Mouse (Mus musculus) heart, embryonic 14.5 days (tissue): ENCODE measurements around the gene Crtc1. TPM values are rescaled to one million over a fixed set of nuclear protein-coding genes. Genes with fewer than 3 reads are reported as not detected.

Source experiments
- ATAC-seq: fragments of 200-750 bp; cut with Nextera tagmentation; 2 replicates; pipeline ENCODE4 v1.8.0; 2017; ENCODE audit warnings: low read depth, moderate TSS enrichment; ENCODE audit not compliant: insufficient number of reproducible peaks, insufficient read depth, low FRiP score
- H3K27ac ChIP-seq, 2 experiments: fragments of 200-500 bp in 1 of 2; fragments of 300-500 bp in 1 of 2; sonication (generic) in 1 of 2; replicated peaks in 1 of 2; 2 replicates each; pipeline ENCODE4 v1.5.1; 2012 to 2014; ENCODE audit warnings: low read depth in 2 of 2, low read length in 2 of 2, control low read depth in 1 of 2, mild to moderate bottlenecking in 1 of 2, mixed read lengths in 1 of 2; ENCODE audit not compliant: control insufficient read depth in 1 of 2, insufficient read depth in 1 of 2
- H3K27me3 ChIP-seq: fragments of 300-500 bp; sonication (generic); 2 replicates; pipeline ENCODE4 v1.6.1; 2014; ENCODE audit warnings: mild to moderate bottlenecking, low read length, control low read depth; ENCODE audit not compliant: control insufficient read depth, insufficient read depth
- H3K36me3 ChIP-seq: fragments of 300-500 bp; sonication (generic); 2 replicates; pipeline ENCODE4 v1.6.1; 2014; ENCODE audit warnings: mild to moderate bottlenecking, control low read depth, low read length, mixed read lengths; ENCODE audit not compliant: control insufficient read depth, insufficient read depth
- H3K4me1 ChIP-seq, 2 experiments: fragments of 200-500 bp in 1 of 2; fragments of 300-500 bp in 1 of 2; sonication (generic) in 1 of 2; 2 replicates each; pipeline ENCODE4 v1.6.1; 2012 to 2014; ENCODE audit warnings: low read length in 2 of 2, control low read depth in 1 of 2, mixed read lengths in 1 of 2; ENCODE audit not compliant: control insufficient read depth in 2 of 2, insufficient read depth in 2 of 2
- H3K4me2 ChIP-seq: fragments of 300-500 bp; sonication (generic); 2 replicates; pipeline ENCODE4 v1.6.1; 2014; ENCODE audit warnings: mild to moderate bottlenecking, low read length
- H3K4me3 ChIP-seq, 2 experiments: fragments of 200-500 bp in 1 of 2; fragments of 300-500 bp in 1 of 2; sonication (generic) in 1 of 2; 2 replicates each; pipeline ENCODE4 v1.5.1; 2012 to 2014; ENCODE audit warnings: low read length in 2 of 2, mild to moderate bottlenecking in 2 of 2, control low read depth in 1 of 2, low read depth in 1 of 2, moderate library complexity in 1 of 2; ENCODE audit not compliant: control insufficient read depth in 1 of 2, insufficient read depth in 1 of 2
- H3K9ac ChIP-seq: fragments of 300-500 bp; sonication (generic); 2 replicates; pipeline ENCODE4 v1.6.1; 2014; ENCODE audit warnings: mild to moderate bottlenecking, low read length
- H3K9me3 ChIP-seq: fragments of 300-500 bp; sonication (generic); 2 replicates; pipeline ENCODE4 v1.6.1; 2016; ENCODE audit warnings: low read length, control low read depth; ENCODE audit not compliant: control insufficient read depth
- WGBS: fragments of 180-500 bp; shearing (Covaris S2); extraction: QIAGEN DNeasy Blood & Tissue Kit; methylation state at CpG from one replicate; pipeline ENCODE4 v1.1.7; 2014; 5-methylcytosine and 5-hydroxymethylcytosine counted together
- polyA plus RNA-seq: library from polyadenylated mRNA; unstranded; fragments of >200 nt; fragmentation: Nextera tagmentation; extraction: Ambion mirVana; gene quantifications from 2 replicates; pipeline ENCODE4 v1.2.1, GENCODE M21; 2014

Gene Crtc1
- 12.2 and 14.1 TPM in 2 replicates for polyA plus RNA-seq

DNA sequence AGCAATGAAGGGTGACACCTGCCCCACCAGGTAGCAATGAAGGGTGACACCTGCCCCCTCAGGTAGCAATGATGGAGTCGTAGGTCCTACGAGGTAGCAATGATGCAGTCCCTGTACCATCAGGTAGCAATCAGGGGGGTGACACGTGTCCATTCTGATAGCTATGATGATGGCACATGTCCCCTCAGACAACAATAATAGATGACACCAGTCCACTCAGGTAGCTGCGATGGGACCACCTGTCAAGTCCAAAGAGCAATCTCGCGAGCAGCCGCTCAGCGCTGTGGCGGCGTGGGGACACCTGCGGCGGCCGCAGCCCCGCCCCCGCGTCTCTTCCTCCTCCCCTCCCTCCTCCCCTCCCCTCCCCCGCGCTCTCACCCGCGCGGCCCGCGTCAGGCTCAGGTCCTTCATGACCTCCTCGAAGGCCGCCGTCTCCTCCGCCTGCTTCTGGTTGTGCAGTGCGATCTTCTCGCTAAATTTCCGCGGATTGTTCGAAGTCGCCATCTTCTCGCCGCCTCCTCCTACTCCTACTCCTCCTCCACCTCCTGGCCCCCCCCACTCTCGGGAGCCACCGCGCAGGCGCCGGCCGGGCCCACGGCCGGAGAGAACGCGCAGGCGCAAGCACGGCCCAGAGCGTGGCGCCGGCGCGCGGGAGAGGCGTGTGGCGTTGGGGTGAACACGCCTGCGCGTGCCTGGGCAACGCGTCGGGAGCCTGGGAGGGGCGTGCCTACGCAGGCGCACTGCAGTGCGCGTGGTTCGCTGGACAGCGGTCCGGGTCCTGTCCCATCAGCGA, at the start of gene Crtc1:
Crtc1 (minus strand) TSS at position 525 of the 793 bp plus-strand sequence.
- H3K27me3 ChIP-seq, result no peaks in the 10 kb centered on the region
- H3K9me3 ChIP-seq, result no peaks in the 10 kb centered on the region
- peak; percentile 97 for ATAC-seq
- H3K4me3 ChIP-seq, result peak within 1 kb of the TSS; percentile 62 to 76
- H3K9ac ChIP-seq, result peak within 1 kb of the TSS; percentile 82
- peak within 1 kb of the TSS; percentile 83 for H3K4me2 ChIP-seq
- 1% methylated on average over 66 of the region's 70 CpGs for WGBS
- peak within 1 kb of the TSS; percentile 25 to 67; a peak in 3 of 4 replicates for H3K27ac ChIP-seq
- H3K4me1 ChIP-seq, result peaks cover 0 to 9% of the 10 kb centered on the region in 2 experiments; a peak in 3 of 4 replicates
- H3K36me3 ChIP-seq, result no peaks in the 10 kb centered on the region

DNA sequence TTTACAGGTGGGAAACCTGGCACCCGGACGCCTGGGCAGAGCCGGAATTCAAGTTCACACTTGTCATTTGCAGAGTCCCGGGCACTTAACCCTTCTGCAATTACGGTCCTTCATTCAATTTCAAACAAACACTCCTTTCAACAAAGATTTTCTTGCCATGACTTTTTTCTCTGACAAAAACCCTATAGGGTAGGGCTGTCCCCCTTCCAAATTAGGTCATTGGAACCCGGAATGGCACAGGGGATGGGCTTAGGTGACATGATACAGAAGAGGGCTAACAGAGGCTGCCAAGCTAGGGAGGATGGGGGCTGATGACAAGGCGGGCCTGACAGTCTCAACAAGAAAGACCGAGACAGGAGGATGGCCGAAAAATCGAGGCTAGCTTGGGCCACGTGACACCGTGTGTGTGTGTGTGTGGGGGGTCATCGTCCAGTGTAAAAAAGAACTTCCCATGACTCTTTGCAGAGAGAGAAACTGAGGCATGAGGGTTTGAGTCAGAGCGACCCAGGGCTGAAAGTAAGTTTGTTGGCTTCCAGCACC, 49.6 kb upstream of the Crtc1 start:
- peak overlapping the region; percentile 68 for H3K4me2 ChIP-seq
- peak overlapping the region; percentile 23 to 37; a peak in 3 of 4 replicates for H3K4me3 ChIP-seq
- WGBS, result 4% methylated on average over 14 of the region's 14 CpGs
- peak overlapping the region; percentile 54; the same call in 1 of the 2 replicates for H3K9ac ChIP-seq
- ATAC-seq, result no peak
- peaks cover 14 to 37% of the 10 kb centered on the region in 2 experiments; a peak in 3 of 4 replicates for H3K4me1 ChIP-seq
- no peaks in the 10 kb centered on the region for H3K9me3 ChIP-seq
- H3K27me3 ChIP-seq, result peaks cover 99% of the 10 kb centered on the region
- no peaks in the 10 kb centered on the region for H3K36me3 ChIP-seq
- no peak overlapping the region for H3K27ac ChIP-seq

DNA sequence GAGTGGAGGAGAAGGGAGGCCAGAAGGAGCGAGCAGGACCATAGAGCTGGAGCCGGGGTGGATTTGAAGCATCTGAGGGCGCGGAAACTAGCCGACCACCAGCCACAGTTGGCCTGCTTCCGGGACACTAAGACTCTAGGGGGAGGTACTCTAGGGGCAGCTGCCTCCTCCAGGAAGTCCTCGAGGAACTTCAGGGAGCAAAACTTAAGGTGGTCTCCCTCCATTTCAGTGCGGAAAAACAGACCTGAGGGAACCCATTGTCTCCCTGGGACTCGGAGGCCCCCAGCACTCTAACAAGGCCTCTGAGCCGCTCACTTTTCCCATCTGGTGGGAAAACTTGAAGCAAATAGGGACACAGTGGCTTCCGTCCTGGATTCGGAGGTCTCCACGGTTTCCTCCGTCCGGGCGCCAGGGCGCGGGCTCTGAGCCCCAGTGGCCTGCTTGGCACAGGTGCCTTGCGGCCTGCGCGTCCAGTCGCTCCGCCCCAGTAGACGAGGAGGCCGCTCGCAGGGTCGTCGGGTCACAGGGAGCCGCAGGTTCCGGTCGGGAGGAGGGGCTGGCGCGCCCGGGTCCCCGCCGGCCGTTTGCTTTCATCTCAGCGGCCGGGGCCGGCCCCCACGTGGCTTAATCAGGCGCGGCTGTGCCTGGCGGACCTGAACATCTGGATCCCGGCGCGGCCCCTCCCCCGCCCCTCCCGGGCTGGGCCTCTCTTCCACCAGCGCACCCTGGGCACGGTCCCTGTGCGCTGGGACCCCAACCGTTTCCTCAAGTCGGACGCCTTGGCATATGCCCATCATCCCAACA, 48.8 kb upstream of the Crtc1 start:
- H3K4me1 ChIP-seq, result peaks cover 10 to 30% of the 10 kb centered on the region in 2 experiments; a peak in 3 of 4 replicates
- 0 out of 2 replicates have a peak, but pooled peaks have one; percentile 15 for ATAC-seq
- H3K27me3 ChIP-seq, result peaks cover 97% of the 10 kb centered on the region
- H3K36me3 ChIP-seq, result no peaks in the 10 kb centered on the region
- no peaks in the 10 kb centered on the region for H3K9me3 ChIP-seq
- no peak overlapping the region for H3K9ac ChIP-seq
- no peak overlapping the region for H3K27ac ChIP-seq
- 4% methylated on average over 55 of the region's 55 CpGs for WGBS
- H3K4me3 ChIP-seq, result peak overlapping the region; percentile 27 to 37
- H3K4me2 ChIP-seq, result peak overlapping the region; percentile 64

DNA sequence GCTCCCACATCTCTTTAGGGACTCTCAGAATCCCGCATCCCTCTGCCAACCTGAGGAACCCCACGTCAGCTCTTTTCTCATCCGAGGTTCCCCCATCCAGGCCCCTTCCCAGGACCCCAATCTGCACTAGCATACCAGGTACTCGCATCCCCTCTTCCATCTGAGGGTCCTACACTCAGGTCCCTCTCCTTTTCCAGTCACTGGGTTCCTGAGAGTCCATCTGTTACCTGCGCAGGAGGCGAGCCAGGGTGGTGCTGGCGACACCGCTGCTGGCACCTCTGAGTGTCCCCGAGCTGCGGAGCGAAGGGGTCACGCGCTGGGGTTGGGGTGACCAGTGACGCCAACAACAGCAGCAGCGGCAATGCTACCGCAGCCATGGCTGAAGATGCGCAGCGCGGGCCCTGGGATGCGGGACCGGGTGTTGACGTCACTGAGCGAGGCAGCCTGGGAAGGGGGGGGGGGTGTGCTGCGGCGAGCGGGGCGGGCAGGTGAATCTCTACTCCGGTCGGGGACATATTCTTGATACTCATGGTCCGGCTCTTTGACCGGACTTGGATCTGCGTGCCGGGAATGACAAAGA, 47.7 kb upstream of the Crtc1 start, which contains the start of gene Tmem59l:
Tmem59l (minus strand) TSS at position 418 of the 580 bp plus-strand sequence.
- H3K4me3 ChIP-seq, result peak within 1 kb of the TSS; percentile 27 to 37
- H3K27ac ChIP-seq, result no peak within 1 kb of the TSS
- peak within 1 kb of the TSS; percentile 64 for H3K4me2 ChIP-seq
- no peaks in the 10 kb centered on the region for H3K9me3 ChIP-seq
- peaks cover 97% of the 10 kb centered on the region for H3K27me3 ChIP-seq
- H3K9ac ChIP-seq, result no peak within 1 kb of the TSS
- ATAC-seq, result no peak
- WGBS, result 7% methylated on average over 33 of the region's 33 CpGs
- H3K36me3 ChIP-seq, result no peaks in the 10 kb centered on the region
- H3K4me1 ChIP-seq, result peaks cover 10 to 21% of the 10 kb centered on the region in 2 experiments; a peak in 3 of 4 replicates

DNA sequence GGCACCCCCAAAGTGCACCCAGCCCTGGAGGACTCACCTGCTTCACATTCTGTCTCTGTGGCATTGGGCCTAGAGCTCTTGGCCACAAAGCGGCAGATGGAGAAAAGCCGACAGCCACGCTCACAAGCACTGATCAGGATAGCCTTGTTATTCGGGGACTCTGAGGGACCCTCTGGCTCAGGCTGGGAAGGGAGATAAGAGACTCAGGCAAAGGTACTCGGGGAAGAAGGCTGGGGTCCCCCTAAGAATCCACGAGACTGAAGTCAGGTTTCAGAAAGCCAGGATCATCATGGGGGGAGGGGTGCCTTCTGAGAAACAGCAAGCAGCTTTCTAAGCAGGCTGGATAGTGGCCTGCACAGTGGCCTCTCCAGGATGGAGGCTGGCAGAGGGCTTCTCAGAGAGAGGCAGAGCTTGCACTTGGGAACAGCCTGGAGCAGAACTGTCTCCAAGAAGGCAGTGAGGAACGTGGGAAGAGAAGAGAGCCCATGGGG, 46.9 kb upstream of the Crtc1 start:
- no peak overlapping the region for H3K4me3 ChIP-seq
- H3K27ac ChIP-seq, result no peak overlapping the region
- no peak for ATAC-seq
- H3K9ac ChIP-seq, result no peak overlapping the region
- peaks cover 10 to 21% of the 10 kb centered on the region in 2 experiments; a peak in 3 of 4 replicates for H3K4me1 ChIP-seq
- H3K4me2 ChIP-seq, result no peak overlapping the region
- no peaks in the 10 kb centered on the region for H3K9me3 ChIP-seq
- H3K36me3 ChIP-seq, result no peaks in the 10 kb centered on the region
- H3K27me3 ChIP-seq, result peaks cover 90% of the 10 kb centered on the region
- 37% methylated on average over 7 of the region's 7 CpGs for WGBS

DNA sequence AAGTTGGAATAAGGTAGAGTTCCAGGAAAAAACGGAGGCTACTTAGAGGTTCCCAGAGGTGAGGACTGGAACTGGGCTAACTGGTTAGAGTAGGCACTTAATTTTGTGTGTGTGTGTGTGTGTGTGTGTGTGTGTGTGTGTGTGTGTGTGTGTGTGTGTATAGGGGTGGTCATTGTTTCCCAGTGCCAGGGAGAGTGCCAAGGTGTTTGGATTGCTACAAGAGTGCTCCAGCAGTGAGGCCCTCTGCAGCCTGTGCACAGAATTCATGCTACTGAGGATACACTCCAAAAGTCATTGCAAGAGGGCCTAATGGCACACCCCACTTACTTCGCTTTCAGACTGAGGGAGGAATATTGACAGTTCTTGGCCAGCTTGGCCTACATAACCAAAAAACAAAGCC, 43.6 kb upstream of the Crtc1 start:
- H3K9me3 ChIP-seq, result no peaks in the 10 kb centered on the region
- no peak overlapping the region for H3K27ac ChIP-seq
- H3K27me3 ChIP-seq, result peaks cover 69% of the 10 kb centered on the region
- ATAC-seq, result no peak
- 30% methylated on average over 2 of the region's 2 CpGs for WGBS
- no peak overlapping the region for H3K4me3 ChIP-seq
- peaks cover 2 to 4% of the 10 kb centered on the region in 2 experiments; a peak in 2 of 4 replicates for H3K4me1 ChIP-seq
- H3K36me3 ChIP-seq, result no peaks in the 10 kb centered on the region
- H3K9ac ChIP-seq, result no peak overlapping the region
- no peak overlapping the region for H3K4me2 ChIP-seq

DNA sequence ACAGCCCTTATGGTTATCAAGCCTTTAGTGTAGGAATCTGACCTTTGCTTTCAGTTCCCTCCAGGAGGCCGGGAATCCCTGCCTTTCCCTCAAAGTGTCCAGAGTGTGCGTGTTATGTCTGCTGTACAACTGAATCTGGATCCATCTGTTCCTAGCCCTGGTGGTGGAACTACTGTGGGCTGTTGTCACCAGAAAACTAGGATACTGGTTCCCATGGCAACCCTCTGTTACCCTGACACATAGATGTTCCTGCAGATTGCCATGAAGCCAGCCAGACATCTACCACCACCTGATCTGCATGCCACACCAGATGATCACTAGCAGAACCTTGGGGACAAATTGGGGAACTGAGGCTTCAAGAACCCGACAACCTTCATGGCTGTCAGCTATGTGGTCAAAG, 42.5 kb upstream of the Crtc1 start:
- Histone ChIP-seq H3K4me3 (no peak overlapping the region), H3K4me1 (peaks cover 5 to 8% of the 10 kb centered on the region in 2 experiments), H3K36me3 (no peaks in the 10 kb centered on the region), H3K9me3 (no peaks in the 10 kb centered on the region), H3K27me3 (peaks cover 59% of the 10 kb centered on the region), H3K4me2 (no peak overlapping the region), H3K27ac (no peak overlapping the region), H3K9ac (no peak overlapping the region)
- ATAC-seq, result no peak
- WGBS, result 74% methylated on average over 3 of the region's 3 CpGs
